Mouse (Mus musculus) retina, adult 2 months (tissue): ENCODE measurements around the gene Prr7.

Experiments
- DNase-seq: peaks from one replicate; pipeline ENCODE4 v3.0.0-alpha.2; 2012; ENCODE audit warnings: low read depth, low spot score

The Prr7 gene

GRCm38 (mm10) chr13:55477492-55477891 is 13.4 kb downstream of the Prr7 start:
- DNase-seq: no peak

GRCm38 (mm10) chr13:55478036-55478435 is 14.0 kb downstream of the Prr7 start:
- DNase-seq: no peak

GRCm38 (mm10) chr13:55479008-55479407 is 14.9 kb downstream of the Prr7 start:
- no peak for DNase-seq

- DNase-seq: no peak
Measured at GRCm38 (mm10) chr13:55479929-55480328, 15.9 kb downstream of the Prr7 start.

- DNase-seq: no peak
Measured at GRCm38 (mm10) chr13:55482542-55482941, 18.5 kb downstream of the Prr7 start.

- DNase-seq: no peak
Measured at GRCm38 (mm10) chr13:55483071-55483470, 19.0 kb downstream of the Prr7 start.

GRCm38 (mm10) chr13:55483593-55483992 is 19.5 kb downstream of the Prr7 start:
- DNase-seq: no peak

- DNase-seq: no peak
Measured at GRCm38 (mm10) chr13:55484520-55485088, 20.5 kb downstream of the Prr7 start.

GRCm38 (mm10) chr13:55486029-55486794 is 22.1 kb downstream of the Prr7 start:
- DNase-seq: no peak

GRCm38 (mm10) chr13:55486916-55487577 is 23.0 kb downstream of the Prr7 start:
- DNase-seq: no peak

GRCm38 (mm10) chr13:55487578-55488498 is 23.8 kb downstream of the Prr7 start, which contains the start of gene Dbn1:
Gene Dbn1 (minus strand): TSS chr13:55488111.
- no peak for DNase-seq

GRCm38 (mm10) chr13:55494257-55494656 is 30.2 kb downstream of the Prr7 start:
- DNase-seq: no peak

- no peak for DNase-seq
Measured at GRCm38 (mm10) chr13:55494883-55495621, 31.0 kb downstream of the Prr7 start.

GRCm38 (mm10) chr13:55495702-55496101 is 31.6 kb downstream of the Prr7 start:
- DNase-seq: no peak

GRCm38 (mm10) chr13:55496661-55497060 is 32.6 kb downstream of the Prr7 start:
- no peak for DNase-seq

GRCm38 (mm10) chr13:55498906-55499305 is 34.8 kb downstream of the Prr7 start:
- no peak for DNase-seq

- no peak for DNase-seq
Measured at GRCm38 (mm10) chr13:55500575-55500974, 36.5 kb downstream of the Prr7 start.

- DNase-seq: no peak
Measured at GRCm38 (mm10) chr13:55502405-55502804, 38.3 kb downstream of the Prr7 start.

- no peak for DNase-seq
Measured at GRCm38 (mm10) chr13:55504390-55504789, 40.3 kb downstream of the Prr7 start.

GRCm38 (mm10) chr13:55505810-55506209 is 41.7 kb downstream of the Prr7 start:
- no peak for DNase-seq

GRCm38 (mm10) chr13:55506697-55507096 is 42.6 kb downstream of the Prr7 start:
- no peak for DNase-seq
